Mouse (Mus musculus): ENCODE measurements around the gene Aqp8. TPM values are rescaled to one million over a fixed set of nuclear protein-coding genes. Genes with fewer than 3 reads are reported as not detected.

Gene Aqp8
- 7.2 TPM for polyA plus RNA-seq (2014; fragmentation: Illumina TruSeq; extraction: RNeasy Lipid Tissue Mini Kit (QIAGEN cat#74804); ENCODE audit: low replicate concordance)

GRCm38 (mm10) chr7:123462070-123462501, at the start of gene Aqp8:
TSS of gene Aqp8 (plus strand) at chr7:123462291.

DNA sequence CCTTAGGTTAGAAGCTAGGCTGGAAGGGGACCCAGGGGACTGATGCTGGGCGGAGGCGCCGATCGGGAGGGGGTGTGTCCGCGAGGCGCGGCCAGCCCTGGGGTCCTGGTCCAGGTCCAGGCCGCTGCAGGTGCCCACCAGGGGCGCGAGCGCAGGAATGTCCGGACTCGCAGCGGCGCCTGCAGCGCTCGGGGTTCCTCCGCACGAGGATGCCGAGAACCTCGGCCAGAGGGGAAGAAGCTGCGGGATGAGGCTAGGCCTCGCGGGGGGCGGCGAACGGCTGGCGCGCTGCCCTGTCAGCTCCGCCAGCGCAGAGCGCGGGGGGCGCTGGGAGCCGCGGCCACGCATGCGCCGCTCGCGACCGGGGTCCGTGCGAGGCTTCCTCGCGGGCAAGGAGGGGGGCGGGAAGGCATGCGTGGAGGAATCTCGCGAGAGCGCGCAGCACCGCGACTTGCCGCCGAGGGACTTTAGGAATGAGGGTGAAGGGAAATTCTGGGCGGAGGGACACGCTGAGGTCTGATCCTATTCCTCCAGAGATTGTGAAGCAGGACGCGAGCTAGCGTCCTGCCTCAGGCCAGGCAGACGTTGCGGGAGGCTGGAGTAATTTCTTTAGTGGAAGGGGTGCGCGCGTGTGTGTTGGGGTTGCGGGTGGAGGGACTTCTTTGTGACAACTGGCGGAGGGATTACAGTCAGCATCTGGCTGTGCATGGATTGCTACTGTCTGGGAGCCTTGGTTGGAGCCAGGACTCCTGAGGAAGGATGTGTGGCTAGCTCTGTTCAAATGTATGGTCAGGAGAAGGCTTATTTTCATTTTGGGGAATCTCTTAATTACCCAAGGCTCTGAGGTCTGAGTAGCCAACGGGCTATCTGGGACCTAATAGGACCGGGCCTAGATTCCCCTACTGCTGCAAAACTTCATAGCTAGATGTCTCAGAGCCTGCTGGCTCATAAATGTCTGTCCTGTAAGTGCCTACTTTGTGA, 38.4 kb downstream of the Aqp8 start, which contains the start of gene Zkscan2:
Zkscan2 (minus strand) TSS at position 211 of the 981 bp plus-strand sequence.

Other genes with a start within 250 kb of the Aqp8 start
- gene Slc5a11, start 247.5 kb upstream of the Aqp8 start, polyA plus RNA-seq (2014; fragmentation: Illumina TruSeq; extraction: RNeasy Lipid Tissue Mini Kit (QIAGEN cat#74804); ENCODE audit: low replicate concordance), result 4.3 TPM
- gene Lcmt1, start 92.5 kb upstream of the Aqp8 start, polyA plus RNA-seq (2014; fragmentation: Illumina TruSeq; extraction: RNeasy Lipid Tissue Mini Kit (QIAGEN cat#74804); ENCODE audit: low replicate concordance), result 83.4 TPM
- gene Arhgap17, start 92.4 kb upstream of the Aqp8 start, polyA plus RNA-seq (2014; fragmentation: Illumina TruSeq; extraction: RNeasy Lipid Tissue Mini Kit (QIAGEN cat#74804); ENCODE audit: low replicate concordance), result 31.6 TPM
- gene Zkscan2, start 38.2 kb downstream of the Aqp8 start, polyA plus RNA-seq (2014; fragmentation: Illumina TruSeq; extraction: RNeasy Lipid Tissue Mini Kit (QIAGEN cat#74804); ENCODE audit: low replicate concordance), result 0.22 TPM